Mouse (Mus musculus) neural tube, embryonic 12.5 days (tissue): ENCODE results near the gene Elf1. TPM values are rescaled to one million over a fixed set of nuclear protein-coding genes. Genes with fewer than 3 reads are reported as not detected.

Experiments used
- ATAC-seq: fragments of 200-750 bp; cut with Nextera tagmentation; 2 replicates; pipeline ENCODE4 v1.8.0; 2017; ENCODE audit warnings: low read depth, mild to moderate bottlenecking, moderate TSS enrichment, moderate library complexity; ENCODE audit not compliant: low FRiP score
- H3K27ac ChIP-seq: fragments of 300-500 bp; sonication (generic); 2 replicates; pipeline ENCODE4 v1.5.1; 2016
- H3K27me3 ChIP-seq: fragments of 300-500 bp; sonication (generic); replicated peaks from 2 replicates; pipeline ENCODE4 v1.6.1; 2016; ENCODE audit warnings: mild to moderate bottlenecking
- H3K36me3 ChIP-seq: fragments of 300-500 bp; sonication (generic); 2 replicates; pipeline ENCODE4 v1.6.1; 2016; ENCODE audit warnings: mild to moderate bottlenecking
- H3K4me1 ChIP-seq: fragments of 300-500 bp; sonication (generic); 2 replicates; pipeline ENCODE4 v1.6.1; 2016
- H3K4me2 ChIP-seq: fragments of 300-500 bp; sonication (generic); replicated peaks from 2 replicates; pipeline ENCODE4 v1.6.1; 2016; ENCODE audit warnings: mild to moderate bottlenecking
- H3K4me3 ChIP-seq: fragments of 300-500 bp; sonication (generic); 2 replicates; pipeline ENCODE4 v1.5.1; 2016
- H3K9ac ChIP-seq: fragments of 300-500 bp; sonication (generic); 2 replicates; pipeline ENCODE4 v1.6.1; 2016; ENCODE audit warnings: mild to moderate bottlenecking
- H3K9me3 ChIP-seq: fragments of 300-500 bp; sonication (generic); 2 replicates; pipeline ENCODE4 v1.6.1; 2016; ENCODE audit warnings: mild to moderate bottlenecking
- WGBS: fragments of 180-500 bp; shearing (Covaris S2); methylation state at CpG from one replicate; pipeline ENCODE4 v1.1.7; 2016; 5-methylcytosine and 5-hydroxymethylcytosine counted together
- polyA plus RNA-seq: library from polyadenylated mRNA; unstranded; fragments of >200 nt; fragmentation: Nextera tagmentation; extraction: Ambion mirVana; gene quantifications from 2 replicates; pipeline ENCODE4 v1.2.1, GENCODE M21; 2016

Elf1 gene
- polyA plus RNA-seq, 1 experiment from 2014 or later: 8.0 TPM

DNA sequence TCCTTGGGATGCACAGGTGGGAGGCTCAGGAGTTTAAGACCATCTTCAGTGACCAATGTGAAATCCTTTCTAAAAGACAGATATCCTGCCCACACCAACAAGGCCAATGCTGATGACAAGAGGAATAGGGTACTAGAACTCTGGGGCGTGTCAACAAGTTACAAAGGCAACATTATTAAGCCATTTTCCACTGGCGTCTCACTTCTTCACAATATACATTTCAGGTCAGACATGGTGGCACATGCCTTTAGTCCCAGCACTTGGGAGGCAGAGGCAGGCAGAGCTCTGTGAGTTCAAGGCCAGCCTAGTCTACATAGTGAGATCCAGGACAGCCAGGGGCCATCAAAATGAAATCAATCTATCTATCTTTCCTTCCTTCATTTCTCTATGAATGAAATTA, 7.6 kb upstream of the Elf1 start:
- Histone ChIP-seq H3K4me3 (no peak overlapping the region), H3K9me3 (no peaks in the 10 kb centered on the region), H3K4me2 (no peak overlapping the region), H3K9ac (no peak overlapping the region), H3K27ac (no peak overlapping the region), H3K4me1 (no peaks in the 10 kb centered on the region), H3K36me3 (peaks cover 74% of the 10 kb centered on the region), H3K27me3 (no peaks in the 10 kb centered on the region)
- no peak for ATAC-seq
- WGBS: 93% methylated on average over 2 of the region's 2 CpGs

DNA sequence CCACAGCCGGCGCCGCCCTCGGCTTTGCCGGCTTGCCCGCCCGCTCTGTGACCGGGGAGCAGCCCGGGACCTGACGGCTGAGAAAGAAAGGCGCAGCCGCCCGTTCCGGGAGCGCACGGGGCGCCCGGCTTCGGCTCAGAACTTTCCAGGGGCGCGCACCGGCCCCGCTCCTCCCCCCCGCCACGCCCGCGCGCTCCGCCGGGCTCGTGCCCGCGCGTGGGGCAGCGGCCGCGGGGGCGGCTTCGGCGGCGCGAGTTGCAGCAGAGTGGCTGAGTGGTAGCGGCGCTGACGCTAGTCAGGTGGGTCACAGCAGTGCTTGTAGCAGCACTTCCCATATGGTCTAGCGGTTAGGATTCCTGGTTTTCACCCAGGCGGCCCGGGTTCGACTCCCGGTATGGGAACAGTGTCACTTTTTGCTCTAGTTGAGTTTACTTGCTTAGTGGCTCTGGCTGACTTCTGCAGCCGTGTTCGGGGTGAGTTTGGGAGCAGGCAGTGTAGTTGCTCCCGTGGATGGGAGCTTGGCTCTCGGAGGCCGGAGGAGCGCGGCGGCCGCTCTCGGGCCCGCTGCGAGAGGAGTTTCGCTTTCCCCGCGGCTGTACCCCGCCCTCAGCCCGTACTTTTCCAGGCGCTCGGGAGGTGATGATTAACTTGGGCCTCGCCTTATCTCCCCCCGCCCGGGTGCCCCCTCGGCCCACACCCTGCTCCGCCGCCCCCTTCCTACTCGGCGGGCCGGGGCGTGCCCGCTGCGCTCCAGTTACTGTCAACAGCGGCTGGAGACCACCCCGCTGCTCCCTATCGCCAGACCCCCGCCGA, 551 bp downstream of the Elf1 start, which contains the start of gene Wbp4:
Gene Wbp4 (minus strand): TSS at position 182 of the 813 bp plus-strand sequence.
- Histone ChIP-seq H3K4me2 (peak within 1 kb of the TSS; percentile 62), H3K4me1 (peaks cover 27% of the 10 kb centered on the region), H3K27ac (peak within 1 kb of the TSS; percentile 100), H3K36me3 (peaks cover 8% of the 10 kb centered on the region), H3K9ac (peak within 1 kb of the TSS; percentile 95), H3K27me3 (0 out of 2 replicates have a peak, but pooled peaks cover 3% of the 10 kb centered on the region), H3K4me3 (peak within 1 kb of the TSS; percentile 90), H3K9me3 (no peaks in the 10 kb centered on the region)
- WGBS: under 1% methylated on average over 78 of the region's 86 CpGs
- ATAC-seq: peak; percentile 94

DNA sequence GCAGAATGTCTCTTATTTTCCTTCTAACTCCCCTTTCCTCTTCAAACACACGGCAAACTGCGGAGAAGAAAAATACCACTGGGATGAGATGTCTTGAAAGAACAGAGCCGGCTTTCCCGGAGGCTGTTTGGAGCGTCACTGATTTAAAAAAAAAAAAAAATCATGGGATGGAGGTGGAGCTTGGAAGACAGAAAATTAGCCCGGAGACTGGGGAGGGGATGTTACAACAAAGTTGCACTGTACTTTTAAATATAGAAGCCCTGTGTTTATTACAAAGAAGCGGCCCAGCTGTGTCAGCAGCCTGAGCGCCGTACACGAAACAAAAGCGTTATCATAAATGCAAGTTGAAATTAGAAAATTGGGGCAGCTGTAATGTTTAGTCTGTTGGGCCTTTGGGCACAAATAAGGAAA, 1.3 kb downstream of the Elf1 start:
- Histone ChIP-seq H3K9ac (peak overlapping the region; percentile 67), H3K4me2 (peak overlapping the region; percentile 62), H3K4me1 (peaks cover 33% of the 10 kb centered on the region), H3K27ac (peak overlapping the region; percentile 92), H3K27me3 (0 out of 2 replicates have a peak, but pooled peaks cover 3% of the 10 kb centered on the region), H3K4me3 (peak overlapping the region; percentile 90), H3K9me3 (no peaks in the 10 kb centered on the region), H3K36me3 (peaks cover 4% of the 10 kb centered on the region; the same call in 1 of the 2 replicates)
- under 1% methylated on average over 11 of the region's 11 CpGs for WGBS
- no peak for ATAC-seq

DNA sequence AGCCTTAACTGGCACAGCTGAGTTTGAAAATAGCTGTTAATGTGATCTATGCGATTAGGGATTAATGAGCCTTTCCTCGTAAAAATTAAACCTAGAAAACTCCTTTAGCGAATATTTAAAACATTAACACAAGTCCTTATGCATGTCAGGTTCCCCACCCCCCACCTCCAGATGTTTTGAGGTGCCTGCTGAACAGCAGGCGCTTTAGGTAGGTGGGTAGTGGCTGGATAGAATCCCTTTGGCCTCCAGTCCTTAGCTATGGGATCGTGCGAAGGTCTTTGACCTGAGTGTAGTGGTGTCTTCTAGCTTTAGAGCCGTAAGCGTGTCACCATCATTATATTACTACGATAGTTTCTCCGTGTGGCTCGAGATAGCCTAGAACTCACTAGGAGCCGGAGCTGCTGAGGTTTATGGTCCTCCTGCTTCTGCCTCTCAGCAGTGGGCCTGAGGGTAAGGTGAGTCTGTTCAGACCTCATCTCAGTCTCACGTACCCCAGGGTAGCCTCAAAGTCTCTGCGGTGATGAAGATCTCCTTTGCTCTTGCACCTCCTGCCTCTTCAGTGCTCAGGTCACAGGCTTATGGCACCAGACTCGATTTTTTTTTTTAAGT, 1.9 kb downstream of the Elf1 start:
- H3K27me3 ChIP-seq: 0 out of 2 replicates have a peak, but pooled peaks cover 3% of the 10 kb centered on the region
- no peaks in the 10 kb centered on the region for H3K9me3 ChIP-seq
- H3K4me2 ChIP-seq: peak overlapping the region; percentile 62
- peak overlapping the region; percentile 67 for H3K9ac ChIP-seq
- 24% methylated on average over 15 of the region's 15 CpGs for WGBS
- H3K36me3 ChIP-seq: peaks cover under 1% of the 10 kb centered on the region; the same call in 1 of the 2 replicates
- peak overlapping the region; percentile 90 for H3K4me3 ChIP-seq
- peak overlapping the region; percentile 92; the same call in 1 of the 2 replicates for H3K27ac ChIP-seq
- peaks cover 33% of the 10 kb centered on the region for H3K4me1 ChIP-seq
- ATAC-seq: no peak

DNA sequence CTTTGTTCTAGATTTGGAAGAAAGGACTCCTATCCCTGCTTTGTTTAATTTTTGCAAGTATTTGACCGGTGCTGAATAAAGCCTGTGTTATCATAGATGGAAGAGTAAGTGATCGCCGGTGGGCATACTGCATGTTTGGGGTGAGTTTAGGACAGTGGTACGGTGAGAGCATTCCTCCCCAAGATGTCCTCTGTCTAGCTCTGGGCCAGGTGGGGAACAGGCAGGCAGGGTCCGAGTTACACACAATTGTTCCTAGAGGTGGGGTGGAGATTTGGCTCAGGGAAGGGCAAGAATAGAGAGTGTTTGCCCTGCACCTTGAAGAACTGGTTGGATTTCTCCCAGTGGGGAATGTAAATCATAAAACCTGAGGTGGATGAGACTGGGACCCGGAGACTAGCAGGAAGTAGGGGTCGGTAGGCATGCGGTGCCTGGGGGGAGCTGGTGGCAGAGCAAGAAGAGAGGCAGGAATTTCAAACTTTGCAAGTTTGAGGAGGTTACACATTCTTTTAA, 2.7 kb downstream of the Elf1 start:
- no peaks in the 10 kb centered on the region for H3K36me3 ChIP-seq
- no peaks in the 10 kb centered on the region for H3K9me3 ChIP-seq
- no peak for ATAC-seq
- no peak overlapping the region for H3K27ac ChIP-seq
- H3K9ac ChIP-seq: no peak overlapping the region
- 0 out of 2 replicates have a peak, but pooled peaks cover 3% of the 10 kb centered on the region for H3K27me3 ChIP-seq
- 81% methylated on average over 8 of the region's 8 CpGs for WGBS
- H3K4me2 ChIP-seq: peak overlapping the region; percentile 62
- H3K4me1 ChIP-seq: peaks cover 33% of the 10 kb centered on the region
- no peak overlapping the region for H3K4me3 ChIP-seq

DNA sequence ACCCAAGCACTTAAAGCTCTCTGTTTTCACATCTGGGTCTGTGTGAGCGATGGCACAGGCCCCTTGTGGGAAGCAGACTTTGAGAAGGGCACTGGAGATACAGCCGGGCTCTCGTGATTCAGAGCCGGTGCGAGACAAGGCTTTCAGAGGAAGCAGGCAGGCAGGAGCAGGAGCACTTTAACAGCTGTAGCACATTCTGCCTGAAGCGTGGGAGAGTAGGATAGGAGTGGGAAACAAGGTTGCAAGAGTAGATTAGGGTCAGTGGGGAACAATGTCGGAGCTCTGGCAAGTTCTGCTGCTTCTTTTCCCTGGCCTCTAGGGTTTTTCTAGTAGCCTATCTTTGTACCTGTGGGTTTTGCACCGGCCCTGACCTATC, 5.6 kb downstream of the Elf1 start:
- H3K27ac ChIP-seq: no peak overlapping the region
- 30% methylated on average over 8 of the region's 8 CpGs for WGBS

DNA sequence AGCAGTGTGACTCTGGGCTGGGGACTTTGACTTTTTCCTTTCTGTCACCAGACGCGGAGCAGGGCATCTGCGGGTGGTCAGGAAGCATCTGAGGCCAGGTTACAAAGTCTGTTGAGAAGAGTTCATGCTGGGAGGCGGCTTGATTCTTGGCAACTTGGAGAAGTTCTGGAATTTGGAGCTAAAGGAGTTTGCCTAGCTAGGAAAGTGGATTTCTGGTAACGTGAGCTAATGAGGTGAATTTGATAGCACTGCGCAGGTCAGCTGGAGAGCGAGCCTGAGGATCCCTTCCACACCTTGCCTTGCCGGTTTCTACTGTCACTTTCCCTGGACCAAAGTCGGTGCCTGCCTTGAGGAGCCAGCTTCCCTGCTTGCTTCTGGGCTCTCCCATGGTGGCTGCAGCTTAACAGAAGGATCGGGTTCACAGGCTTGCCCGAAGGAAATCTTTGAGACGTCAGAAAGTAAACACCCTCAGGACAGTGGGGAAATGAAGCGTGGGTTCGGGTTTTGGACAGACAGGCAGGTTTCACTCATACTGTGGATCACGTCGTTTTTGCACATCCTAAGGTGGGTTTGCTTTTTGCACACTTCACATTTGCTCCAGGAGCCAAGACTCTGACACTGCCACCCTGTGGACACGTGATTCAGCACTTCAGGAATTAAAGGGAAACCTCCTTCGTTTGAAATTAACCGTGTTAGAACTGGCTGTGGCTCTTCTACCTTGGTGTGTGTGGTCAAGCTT, 6.2 kb downstream of the Elf1 start:
- no peak overlapping the region for H3K27ac ChIP-seq

More for the DNA sequence above, 5.6 kb downstream of the Elf1 start:
- H3K9me3 ChIP-seq: no peaks in the 10 kb centered on the region
- 0 out of 2 replicates have a peak, but pooled peaks cover 3% of the 10 kb centered on the region for H3K27me3 ChIP-seq
- peak overlapping the region; percentile 50 for H3K4me2 ChIP-seq
- peaks cover 21% of the 10 kb centered on the region for H3K4me1 ChIP-seq
- no peak overlapping the region for H3K9ac ChIP-seq
- no peaks in the 10 kb centered on the region for H3K36me3 ChIP-seq
- no peak for ATAC-seq
- no peak overlapping the region for H3K4me3 ChIP-seq

DNA sequence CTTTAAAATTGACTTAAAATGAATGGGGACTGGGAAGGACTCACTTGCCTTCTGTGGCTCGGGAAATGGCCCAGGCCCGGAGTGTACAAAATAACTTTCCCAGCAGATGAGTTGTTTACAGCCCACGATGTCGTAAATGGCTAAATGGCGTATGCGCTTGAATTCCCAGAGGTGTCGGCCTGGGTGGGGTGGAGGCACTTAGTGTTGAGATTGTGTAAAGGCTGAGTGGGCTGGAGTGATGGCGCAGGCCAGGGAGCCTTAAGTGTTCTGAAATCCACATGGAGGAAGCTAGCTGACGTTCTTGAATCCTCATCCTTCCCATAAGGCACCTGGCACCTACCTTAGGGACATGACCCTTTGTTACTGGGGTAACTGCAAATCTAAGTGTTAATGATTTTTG, 7.5 kb downstream of the Elf1 start:
- H3K36me3 ChIP-seq: no peaks in the 10 kb centered on the region
- 43% methylated on average over 9 of the region's 9 CpGs for WGBS
- H3K4me3 ChIP-seq: no peak overlapping the region
- no peak overlapping the region for H3K27ac ChIP-seq
- ATAC-seq: peak; percentile 25; the same call in 1 of the 2 replicates
- H3K9me3 ChIP-seq: no peaks in the 10 kb centered on the region
- H3K9ac ChIP-seq: no peak overlapping the region
- 0 out of 2 replicates have a peak overlapping the region, but pooled peaks have one; percentile 16 for H3K4me2 ChIP-seq
- H3K4me1 ChIP-seq: peaks cover 11% of the 10 kb centered on the region
- H3K27me3 ChIP-seq: 0 out of 2 replicates have a peak, but pooled peaks cover 3% of the 10 kb centered on the region

More for the DNA sequence above, 6.2 kb downstream of the Elf1 start:
- Histone ChIP-seq H3K4me2 (peak overlapping the region; percentile 50), H3K4me1 (peaks cover 21% of the 10 kb centered on the region), H3K9me3 (no peaks in the 10 kb centered on the region), H3K27me3 (0 out of 2 replicates have a peak, but pooled peaks cover 3% of the 10 kb centered on the region), H3K9ac (no peak overlapping the region; the same call in 1 of the 2 replicates), H3K4me3 (peak overlapping the region; percentile 20), H3K36me3 (no peaks in the 10 kb centered on the region)
- WGBS: 8% methylated on average over 19 of the region's 19 CpGs
- ATAC-seq: no peak

DNA sequence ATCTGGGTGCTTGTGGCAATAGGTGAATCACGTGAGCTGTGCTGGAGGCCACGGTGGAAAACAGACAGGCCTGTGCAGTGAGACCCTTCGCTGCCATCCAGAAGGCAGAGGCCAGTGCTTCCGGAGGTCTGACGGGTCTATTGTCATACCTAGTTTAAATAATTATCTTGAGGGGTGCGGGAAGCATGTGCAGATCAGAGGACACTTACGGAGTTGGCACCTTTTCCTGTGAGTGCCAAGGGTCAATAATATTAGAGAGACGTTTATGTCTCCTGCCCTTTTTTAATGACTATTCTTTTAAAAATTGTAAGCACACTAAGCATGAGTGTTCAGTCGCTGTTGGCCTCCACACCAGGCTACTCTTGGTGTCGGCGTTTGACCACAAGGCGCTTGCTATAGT, 8.2 kb downstream of the Elf1 start:
- Histone ChIP-seq H3K27me3 (0 out of 2 replicates have a peak, but pooled peaks cover 3% of the 10 kb centered on the region), H3K4me1 (peaks cover 8% of the 10 kb centered on the region), H3K9ac (no peak overlapping the region), H3K9me3 (no peaks in the 10 kb centered on the region), H3K4me3 (no peak overlapping the region), H3K36me3 (no peaks in the 10 kb centered on the region), H3K4me2 (no peak overlapping the region), H3K27ac (no peak overlapping the region)
- WGBS: 78% methylated on average over 12 of the region's 12 CpGs
- no peak for ATAC-seq

DNA sequence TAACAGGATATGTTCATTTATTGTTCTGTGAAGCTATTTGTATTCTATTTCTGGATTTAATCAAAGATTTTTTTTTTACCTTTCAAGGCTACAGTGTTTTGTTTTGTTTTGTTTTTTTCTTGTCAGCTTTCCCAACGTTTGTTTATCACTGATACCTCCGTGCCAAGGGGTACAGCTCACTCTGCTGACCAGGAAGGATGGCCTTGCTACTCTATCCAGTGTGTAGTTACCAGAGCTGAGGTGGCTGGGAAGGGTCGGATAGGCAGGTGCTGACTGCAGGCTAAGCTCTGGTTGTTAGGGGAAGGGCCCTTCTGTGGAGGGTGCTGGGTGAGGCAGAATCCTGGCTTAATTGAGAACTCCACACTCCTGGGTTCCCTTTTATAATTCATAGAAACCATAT, 9.3 kb downstream of the Elf1 start:
- Histone ChIP-seq H3K4me3 (no peak overlapping the region), H3K9me3 (no peaks in the 10 kb centered on the region), H3K36me3 (no peaks in the 10 kb centered on the region), H3K4me1 (peaks cover 8% of the 10 kb centered on the region), H3K9ac (no peak overlapping the region), H3K27ac (no peak overlapping the region), H3K27me3 (0 out of 2 replicates have a peak, but pooled peaks cover 3% of the 10 kb centered on the region), H3K4me2 (no peak overlapping the region)
- 79% methylated on average over 3 of the region's 3 CpGs for WGBS
- ATAC-seq: no peak

DNA sequence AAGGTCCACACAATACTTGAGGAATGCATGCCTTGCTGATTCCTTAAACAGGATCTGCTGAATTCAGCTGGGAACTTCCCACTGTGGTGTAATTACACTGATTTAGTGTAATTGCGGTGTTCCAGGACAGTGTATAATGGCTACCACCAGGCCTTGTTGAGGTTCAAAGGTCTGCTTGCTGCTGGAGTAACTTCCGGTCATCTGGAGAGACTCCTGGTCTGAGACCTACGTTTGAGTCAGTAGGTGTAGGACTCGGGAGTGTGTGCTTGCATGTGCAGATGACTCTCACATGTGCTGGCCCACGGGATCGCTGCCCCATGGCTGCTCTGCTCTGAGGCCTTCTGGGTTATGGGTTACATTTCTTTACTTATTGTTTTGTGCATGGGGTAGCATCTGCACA, 13.4 kb downstream of the Elf1 start:
- ATAC-seq: no peak

More for the DNA sequence above, 13.4 kb downstream of the Elf1 start:
- Histone ChIP-seq H3K27ac (no peak overlapping the region), H3K9me3 (no peaks in the 10 kb centered on the region), H3K9ac (no peak overlapping the region), H3K4me1 (no peaks in the 10 kb centered on the region), H3K27me3 (no peaks in the 10 kb centered on the region), H3K4me2 (no peak overlapping the region), H3K4me3 (no peak overlapping the region), H3K36me3 (no peaks in the 10 kb centered on the region)
- WGBS: 77% methylated on average over 6 of the region's 6 CpGs
